Mouse (Mus musculus) 416B (cell line): ENCODE data around the gene Hspb8.
"Not testable (repeated sequence)": the region's sequence is repeated elsewhere in the genome, so short reads cannot be mapped to it uniquely, and the experiment has no call there.

ENCODE experiments used
- DNase-seq: peaks from one replicate; pipeline ENCODE4 v3.0.0; 2011; ENCODE audit warnings: low read depth

Hspb8 gene

DNA sequence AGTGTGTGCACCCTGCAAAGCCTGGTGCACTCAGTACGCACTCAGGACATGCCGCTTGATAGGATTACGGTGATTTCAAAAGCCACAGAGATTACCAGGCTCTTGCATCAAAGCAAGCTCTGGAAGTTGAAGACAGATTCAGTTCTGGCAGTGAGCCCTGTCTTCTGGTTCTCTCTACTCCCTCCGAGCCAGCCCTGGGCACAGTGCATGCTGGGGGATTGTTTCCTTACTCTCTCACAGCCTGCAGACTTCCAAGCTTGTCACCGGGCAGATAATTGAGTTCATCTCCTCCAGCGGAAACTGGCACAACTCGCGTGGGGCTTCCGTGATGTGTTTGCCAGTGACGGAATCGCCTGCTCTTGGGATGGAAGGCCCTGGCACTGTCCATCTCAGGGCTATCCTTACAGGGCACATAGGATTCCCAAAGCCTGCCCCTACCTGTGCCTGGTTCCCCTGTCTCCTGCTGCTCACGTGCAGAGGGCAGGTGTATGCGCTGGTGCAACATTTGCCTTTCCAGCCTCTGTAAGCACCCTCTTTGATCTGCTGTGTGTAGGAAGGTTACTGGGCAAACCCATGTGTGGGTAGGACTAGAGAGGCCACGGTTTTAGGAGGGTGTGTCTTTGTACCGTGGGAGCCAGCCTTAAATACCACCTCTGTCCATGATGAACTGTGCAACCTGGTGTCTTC, 32.7 kb downstream of the Hspb8 start:
- DNase-seq = no peak

DNA sequence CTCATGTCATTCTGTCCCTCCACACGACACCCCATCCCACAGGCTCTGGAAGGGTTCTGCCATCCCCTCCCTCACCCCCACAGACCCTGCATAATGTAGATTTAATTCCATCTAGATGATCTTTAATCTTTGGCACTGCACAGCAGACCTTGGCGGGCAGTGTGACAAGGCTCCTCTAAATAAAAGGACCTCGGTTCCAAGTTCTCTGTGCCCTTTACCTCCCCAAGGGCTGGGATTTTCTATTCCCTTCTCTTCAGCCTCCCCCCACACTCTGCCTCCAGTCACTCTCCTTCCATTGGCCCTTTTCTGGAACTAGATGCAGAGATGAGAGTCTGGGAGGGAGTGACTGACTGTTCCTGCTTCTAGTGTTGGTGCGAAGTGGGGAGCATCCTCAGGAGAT, 33.3 kb downstream of the Hspb8 start:
- DNase-seq = no peak

DNA sequence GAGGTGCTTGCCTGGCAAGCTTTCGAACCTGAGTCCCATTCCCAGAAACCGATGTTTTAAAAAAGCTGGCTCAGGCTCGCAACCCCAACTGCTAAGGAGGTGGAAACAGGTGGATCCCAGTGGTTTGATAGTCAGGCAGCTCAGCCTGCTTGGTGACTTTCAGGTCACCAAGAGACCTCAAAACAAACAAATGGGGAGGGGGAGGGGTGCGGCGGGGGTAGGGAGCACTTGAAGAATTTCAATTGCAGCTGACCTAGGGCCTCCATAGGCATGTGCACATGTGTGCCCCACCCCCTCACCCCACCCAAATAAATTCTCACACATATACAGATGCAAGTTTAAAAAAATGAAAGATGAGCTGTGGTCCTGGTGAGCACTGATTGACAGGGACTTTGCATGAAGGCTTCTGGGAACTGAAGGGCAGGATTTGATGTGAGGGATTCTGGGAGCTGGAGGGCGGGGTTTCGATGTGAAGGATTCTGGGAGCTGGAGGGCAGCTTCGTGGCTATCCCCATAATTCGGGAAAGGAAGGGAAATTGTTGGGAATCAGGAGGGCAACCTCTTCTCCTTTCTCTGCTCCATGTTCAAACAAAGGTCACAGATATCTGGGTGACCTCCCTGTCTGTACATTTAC, 35.2 kb downstream of the Hspb8 start:
- no peak for DNase-seq

DNA sequence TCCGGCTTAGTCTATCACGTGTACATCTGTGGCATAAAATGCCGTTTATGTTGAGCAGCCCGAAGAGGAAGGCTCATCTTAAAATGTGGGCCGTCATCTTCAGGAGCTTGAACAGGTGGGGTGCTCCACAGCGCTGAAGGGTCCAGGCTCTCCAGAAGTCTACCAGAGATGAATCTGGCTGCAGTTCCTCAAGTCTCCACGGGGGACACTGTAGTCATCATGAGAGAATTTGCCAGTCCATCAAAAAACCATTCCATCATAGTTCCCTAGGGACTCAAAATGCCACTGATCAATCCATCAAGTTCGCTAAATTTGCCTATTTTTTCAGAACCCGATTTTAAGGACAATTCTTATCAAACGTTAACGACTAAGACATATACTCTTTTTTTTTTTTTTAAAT, 36.6 kb downstream of the Hspb8 start:
- no peak for DNase-seq

DNA sequence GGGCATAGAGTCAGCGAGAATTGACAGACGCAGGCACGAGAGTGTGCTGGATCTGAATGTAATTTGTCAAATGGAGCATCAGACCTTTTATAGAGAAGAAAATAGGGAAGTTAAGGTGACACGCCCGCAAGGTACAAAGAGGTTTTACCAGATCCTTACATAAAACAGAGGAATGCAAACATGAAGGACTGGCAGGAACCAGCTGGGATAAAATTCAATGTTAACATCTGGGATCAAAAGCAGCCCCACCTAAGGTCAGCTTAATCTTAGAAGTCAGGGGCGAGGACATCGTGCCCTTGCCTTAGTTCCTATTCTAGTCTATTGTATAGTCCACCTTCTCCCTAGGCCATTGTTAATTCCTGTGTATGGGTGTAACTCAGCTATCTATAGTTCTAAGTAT, 40.0 kb downstream of the Hspb8 start:
- not testable (repeated sequence) for DNase-seq

DNA sequence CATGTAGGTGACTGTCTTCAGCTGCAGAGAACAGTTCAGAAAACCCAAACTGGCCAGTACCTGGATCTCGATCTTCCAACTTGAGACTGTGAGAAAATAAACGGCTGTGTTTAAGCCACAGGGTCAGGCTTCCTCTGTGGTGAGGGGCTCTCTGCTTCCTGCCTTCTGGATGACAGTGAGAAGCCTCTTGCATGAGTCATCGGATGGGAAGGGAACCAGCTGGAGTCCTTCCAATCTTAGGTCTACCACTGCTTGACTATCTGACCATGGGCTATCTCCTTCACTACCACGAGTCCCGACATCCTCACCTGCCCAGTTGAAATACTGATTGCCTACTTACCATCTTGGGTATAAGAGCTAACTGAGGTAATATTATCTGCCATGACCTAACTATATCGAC, 40.9 kb downstream of the Hspb8 start:
- DNase-seq = no peak

DNA sequence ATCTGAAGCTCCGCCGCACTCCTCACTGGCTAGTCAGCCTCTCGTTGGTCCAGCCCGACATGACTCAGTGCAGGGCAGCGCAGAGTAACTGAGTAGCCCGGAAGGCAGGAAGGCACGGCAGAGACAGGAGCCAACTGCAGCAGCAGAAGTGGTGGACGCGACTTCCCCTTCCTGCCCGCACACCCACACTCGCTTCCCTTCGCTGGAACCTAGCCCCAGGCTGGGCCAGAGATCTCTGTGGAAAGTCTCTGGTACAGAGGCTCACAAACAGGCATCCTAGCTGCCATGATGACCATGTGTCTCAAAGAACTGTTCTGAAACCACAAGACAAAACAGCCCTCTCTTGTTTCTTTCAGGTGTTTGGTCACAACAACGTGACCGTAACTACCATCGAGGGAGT, 41.4 kb downstream of the Hspb8 start:
- DNase-seq = no peak

DNA sequence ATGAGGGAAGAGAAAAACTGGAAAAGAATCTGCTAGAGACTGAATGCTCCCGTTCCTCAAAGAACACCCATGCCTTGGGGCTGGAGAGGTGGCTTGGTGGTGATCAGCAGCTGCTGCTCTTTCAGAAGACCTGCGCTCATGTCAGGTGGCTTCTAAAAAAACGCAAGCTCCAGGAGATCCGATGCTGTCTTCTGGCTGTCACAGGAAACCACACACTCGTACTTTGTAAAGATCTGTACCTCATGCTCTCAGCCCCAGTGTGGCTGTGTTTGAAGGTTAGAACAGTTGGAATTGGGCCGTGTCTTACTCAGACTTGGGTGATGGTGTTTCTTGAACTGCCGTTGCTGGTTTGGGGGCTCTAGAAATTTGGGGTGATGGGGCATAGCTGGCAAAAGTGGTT, 42.3 kb downstream of the Hspb8 start:
- DNase-seq = no peak

DNA sequence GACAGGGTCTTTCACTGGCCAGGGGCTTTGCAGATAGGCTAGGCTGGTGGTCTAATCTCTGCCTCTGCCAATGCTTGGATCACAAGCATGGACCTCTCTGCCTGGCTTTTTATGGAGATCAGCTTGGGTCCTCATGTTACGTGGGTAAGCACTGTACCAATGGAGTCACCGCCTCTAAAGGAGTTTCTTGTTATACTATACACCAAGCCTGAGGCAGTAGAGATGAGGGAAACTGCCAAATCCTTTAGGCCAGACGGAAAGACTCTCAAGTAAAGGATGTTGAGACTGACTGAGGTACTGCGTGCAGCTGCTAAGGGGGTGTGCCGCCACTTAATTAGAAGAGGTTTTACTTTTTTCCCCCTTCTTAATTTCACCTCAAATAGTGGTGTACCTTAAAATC, 43.8 kb downstream of the Hspb8 start:
- no peak for DNase-seq

DNA sequence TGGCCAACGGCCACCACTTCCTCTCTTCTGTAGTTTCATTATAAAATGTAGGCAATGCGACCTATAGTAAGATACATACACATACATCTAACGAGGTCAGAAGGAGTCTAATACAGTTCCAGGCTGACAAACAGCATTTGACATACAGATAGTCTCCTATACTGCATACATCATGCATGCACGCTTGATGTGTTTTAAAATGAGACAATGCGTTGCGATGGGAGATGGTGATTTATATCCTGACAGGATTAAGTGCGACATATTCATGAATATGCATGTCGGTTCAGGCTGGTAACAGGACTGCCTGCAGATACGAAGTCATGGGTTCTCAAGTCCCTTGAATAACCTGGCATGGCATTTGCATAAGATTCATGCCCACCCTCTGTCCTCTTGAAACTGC, 54.7 kb downstream of the Hspb8 start:
- DNase-seq = no peak

DNA sequence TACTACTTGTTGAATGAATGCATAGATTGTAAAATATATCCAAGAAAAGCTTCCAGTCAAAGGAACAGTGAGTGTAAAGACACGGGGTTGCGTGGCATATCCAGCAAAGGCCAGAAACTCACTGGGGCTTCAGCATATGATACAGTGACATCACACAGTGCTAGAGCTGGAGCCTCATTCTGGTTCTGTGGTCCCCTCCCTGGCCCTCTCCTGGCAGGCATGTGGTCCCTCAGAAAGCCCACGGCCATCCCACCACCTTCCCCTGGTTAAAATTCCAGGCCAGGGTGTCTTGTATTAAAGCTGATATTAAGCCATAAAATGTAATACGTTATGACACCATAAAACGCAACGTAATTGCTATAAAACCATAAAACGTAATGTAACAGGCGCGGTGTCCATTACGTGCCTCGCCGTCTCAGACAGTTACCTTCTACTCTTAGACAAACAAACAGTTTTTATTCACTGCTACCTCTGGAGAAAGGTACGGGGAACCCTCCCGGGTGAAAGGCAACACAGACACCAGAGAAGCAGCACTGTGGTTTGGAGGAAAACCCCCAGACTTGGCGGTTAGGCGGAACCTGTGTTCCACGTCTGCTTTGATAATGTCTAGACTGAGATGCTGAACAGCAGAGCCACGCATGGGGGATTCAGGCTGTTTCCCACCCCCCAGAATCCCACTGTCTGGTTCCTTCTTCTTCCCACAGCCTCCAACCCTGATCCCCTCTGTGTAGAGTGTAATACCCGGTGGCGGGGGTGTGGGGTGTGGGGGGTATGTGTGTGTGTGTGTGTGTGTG, 55.6 kb downstream of the Hspb8 start:
- no peak for DNase-seq

DNA sequence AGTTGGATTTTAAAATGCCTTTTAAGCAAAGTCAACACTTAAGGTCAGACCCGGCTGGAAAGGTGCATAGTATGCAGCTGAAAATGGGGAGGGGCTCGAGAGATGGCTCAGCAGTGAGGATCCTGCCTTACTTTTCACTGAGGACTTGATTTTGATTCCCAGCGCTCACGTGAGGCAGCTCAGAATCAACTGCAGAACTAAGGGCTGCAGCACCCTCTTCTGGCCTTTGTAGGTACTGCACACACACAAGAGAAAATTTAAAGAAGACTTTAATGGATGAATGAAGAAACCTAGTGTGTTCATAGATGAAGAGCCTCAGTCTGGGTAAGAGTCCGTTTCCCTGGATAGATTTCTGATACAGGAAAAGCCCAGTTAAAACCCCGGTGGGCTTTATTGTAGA, 61.3 kb downstream of the Hspb8 start:
- DNase-seq = no peak

DNA sequence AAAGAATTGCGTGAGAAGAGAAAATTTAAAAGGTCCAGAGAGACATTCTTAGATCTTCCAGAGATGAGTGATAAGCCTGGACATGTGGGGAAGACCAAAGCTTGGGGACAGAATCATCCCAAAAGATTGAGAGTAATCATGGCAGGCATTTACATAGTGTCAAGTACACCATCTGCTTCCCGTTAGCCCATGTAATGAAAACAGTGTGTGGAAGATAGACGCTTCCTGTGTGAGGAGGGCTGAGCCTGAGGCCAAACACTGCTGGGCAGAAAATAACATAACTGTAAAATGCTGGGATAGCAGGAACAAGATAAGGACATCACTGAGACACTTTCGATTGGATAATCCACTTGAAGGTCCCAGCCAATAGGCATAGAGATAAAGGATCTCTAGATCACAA, 61.9 kb downstream of the Hspb8 start:
- DNase-seq = no peak
